Mouse (Mus musculus) intestine, postnatal 0 days (tissue): Measurements from ENCODE around the gene Jund. TPM values are rescaled to one million over a fixed set of nuclear protein-coding genes. Genes with fewer than 3 reads are reported as not detected.

ENCODE experiments used
- ATAC-seq: fragments of 200-750 bp; cut with Nextera tagmentation; 2 replicates; pipeline ENCODE4 v1.8.0; 2017; ENCODE audit warnings: mild to moderate bottlenecking, moderate TSS enrichment, moderate library complexity
- H3K27ac ChIP-seq: fragments of 300-500 bp; sonication (generic); 2 replicates; pipeline ENCODE4 v1.5.1; 2014; ENCODE audit warnings: mild to moderate bottlenecking, low read depth, low read length, moderate library complexity
- H3K27me3 ChIP-seq: fragments of 300-500 bp; sonication (generic); replicated peaks from 2 replicates; pipeline ENCODE4 v1.6.1; 2014; ENCODE audit warnings: low read length, mixed read lengths; ENCODE audit not compliant: control insufficient read depth, insufficient read depth
- H3K36me3 ChIP-seq: fragments of 300-500 bp; sonication (generic); 2 replicates; pipeline ENCODE4 v1.6.1; 2014; ENCODE audit warnings: mild to moderate bottlenecking, moderate library complexity; ENCODE audit not compliant: control insufficient read depth, insufficient read depth
- H3K4me1 ChIP-seq: fragments of 300-500 bp; sonication (generic); replicated peaks from 2 replicates; pipeline ENCODE4 v1.6.1; 2014; ENCODE audit warnings: antibody characterized with exemption, low read length, mixed read lengths; ENCODE audit not compliant: control insufficient read depth, insufficient read depth
- H3K4me2 ChIP-seq: fragments of 300-500 bp; sonication (generic); replicated peaks from 2 replicates; pipeline ENCODE4 v1.6.1; 2014; ENCODE audit warnings: low read depth, mild to moderate bottlenecking, moderate library complexity
- H3K4me3 ChIP-seq: fragments of 300-500 bp; sonication (generic); 2 replicates; pipeline ENCODE4 v1.5.1; 2014; ENCODE audit warnings: low read depth, low read length
- H3K9ac ChIP-seq: fragments of 300-500 bp; sonication (generic); 2 replicates; pipeline ENCODE4 v1.6.1; 2014; ENCODE audit warnings: mild to moderate bottlenecking, low read depth, low read length
- H3K9me3 ChIP-seq: fragments of 300-500 bp; sonication (generic); 2 replicates; pipeline ENCODE4 v1.6.1; 2016; ENCODE audit warnings: mixed run types; ENCODE audit not compliant: control insufficient read depth
- CTCF ChIP-seq: sonication (generic); IDR thresholded peaks from 2 replicates; pipeline ENCODE4 v1.5.1; 2016; ENCODE audit warnings: low read depth, mild to moderate bottlenecking, control low read depth, antibody characterized with exemption, moderate library complexity
- WGBS: fragments of 180-500 bp; shearing (Covaris S2); extraction: QIAGEN DNeasy Blood & Tissue Kit; methylation state at CpG from one replicate; pipeline ENCODE4 v1.1.7; 2014; 5-methylcytosine and 5-hydroxymethylcytosine counted together
- polyA plus RNA-seq: library from polyadenylated mRNA; unstranded; fragments of >200 nt; fragmentation: Nextera tagmentation; extraction: Ambion mirVana; gene quantifications from 2 replicates; pipeline ENCODE4 v1.2.1, GENCODE M21; 2015

Gene Jund
- polyA plus RNA-seq, 1 experiment from 2014 or later: 121 TPM

DNA sequence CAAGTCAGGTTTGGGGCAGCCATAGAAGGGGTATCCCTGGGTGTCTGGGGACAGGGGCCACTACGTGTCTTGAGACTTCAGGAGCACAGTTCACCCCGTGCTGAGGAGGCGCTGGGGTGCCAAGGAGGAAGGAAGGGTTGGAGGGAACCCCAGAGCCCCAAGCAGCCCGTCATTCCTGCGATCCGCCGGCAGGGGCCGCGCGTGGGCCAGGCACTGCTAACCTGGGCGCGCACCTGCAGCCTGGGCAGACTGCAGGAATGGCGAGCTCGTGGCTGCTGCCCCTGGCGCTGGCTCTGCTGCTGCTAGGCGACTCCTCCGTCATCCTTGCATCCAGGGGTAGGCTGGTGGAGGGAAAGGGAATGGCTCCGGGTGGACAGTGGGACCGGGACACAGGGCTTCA is 19.5 kb downstream of the Jund start, which contains the start of gene Gm3336:
Gm3336 (plus strand) TSS at position 247 of the 400 bp plus-strand sequence.
- WGBS: 2% methylated on average over 17 of the region's 19 CpGs
- Histone ChIP-seq H3K9me3 (no peaks in the 10 kb centered on the region), H3K4me2 (peak within 1 kb of the TSS; percentile 45), H3K9ac (no peak within 1 kb of the TSS), H3K36me3 (no peaks in the 10 kb centered on the region; the same call in 1 of the 2 replicates), H3K27ac (no peak within 1 kb of the TSS), H3K4me3 (no peak within 1 kb of the TSS), H3K4me1 (no peaks in the 10 kb centered on the region), H3K27me3 (no peaks in the 10 kb centered on the region)
- ATAC-seq: peak; percentile 52
- peak; percentile 98 for TF ChIP-seq CTCF

DNA sequence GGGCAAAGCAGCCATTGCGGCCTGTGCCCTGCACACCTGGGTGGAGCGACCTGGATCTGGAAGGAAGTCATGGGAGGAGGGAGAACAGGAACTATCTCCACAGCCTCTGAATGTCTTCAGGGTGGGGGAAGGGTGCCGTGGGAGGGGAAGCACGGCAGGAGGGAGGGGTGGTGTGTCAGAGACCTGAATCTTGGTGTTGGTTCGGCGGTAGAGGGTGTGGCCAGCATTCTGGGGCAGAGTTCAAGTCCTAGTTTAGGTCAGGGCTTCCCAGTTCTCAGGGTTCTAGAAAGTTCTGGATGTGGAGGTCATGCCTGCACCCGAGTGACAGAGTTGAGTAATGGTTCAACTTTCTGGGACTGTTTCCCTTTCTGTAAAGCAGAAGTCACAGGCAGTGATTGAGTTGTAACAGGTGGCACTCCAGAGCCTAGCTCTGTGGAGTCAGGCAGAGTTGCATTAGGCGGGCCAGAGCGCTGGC is 21.1 kb downstream of the Jund start:
- 34% methylated on average over 9 of the region's 9 CpGs for WGBS
- ATAC-seq: peak; percentile 23; the same call in 1 of the 2 replicates
- H3K9me3 ChIP-seq: no peaks in the 10 kb centered on the region
- H3K27me3 ChIP-seq: no peaks in the 10 kb centered on the region
- H3K36me3 ChIP-seq: no peaks in the 10 kb centered on the region; the same call in 1 of the 2 replicates
- no peak overlapping the region for H3K4me3 ChIP-seq
- H3K9ac ChIP-seq: no peak overlapping the region
- H3K4me2 ChIP-seq: 0 out of 2 replicates have a peak overlapping the region, but pooled peaks have one; percentile 7
- no peaks in the 10 kb centered on the region for H3K4me1 ChIP-seq
- H3K27ac ChIP-seq: no peak overlapping the region
- no peak for TF ChIP-seq CTCF

GRCm38 (mm10) chr8:70720739-70721138 is 22.0 kb downstream of the Jund start:
- WGBS: 4% methylated on average over 3 of the region's 3 CpGs
- H3K9ac ChIP-seq: no peak overlapping the region
- H3K9me3 ChIP-seq: no peaks in the 10 kb centered on the region
- no peaks in the 10 kb centered on the region for H3K27me3 ChIP-seq
- no peak overlapping the region for H3K4me3 ChIP-seq
- peak; percentile 96 for TF ChIP-seq CTCF
- 0 out of 2 replicates have a peak, but pooled peaks have one; percentile 20 for ATAC-seq
- H3K27ac ChIP-seq: no peak overlapping the region
- H3K4me2 ChIP-seq: no peak overlapping the region
- no peaks in the 10 kb centered on the region; the same call in 1 of the 2 replicates for H3K36me3 ChIP-seq
- H3K4me1 ChIP-seq: no peaks in the 10 kb centered on the region

GRCm38 (mm10) chr8:70721601-70722000 is 22.9 kb downstream of the Jund start:
- H3K9ac ChIP-seq: no peak overlapping the region
- H3K4me1 ChIP-seq: no peaks in the 10 kb centered on the region
- no peaks in the 10 kb centered on the region for H3K27me3 ChIP-seq
- no peaks in the 10 kb centered on the region; the same call in 1 of the 2 replicates for H3K36me3 ChIP-seq
- WGBS: 92% methylated on average over 8 of the region's 8 CpGs
- no peak overlapping the region for H3K4me2 ChIP-seq
- H3K4me3 ChIP-seq: no peak overlapping the region
- no peak for TF ChIP-seq CTCF
- no peak overlapping the region for H3K27ac ChIP-seq
- no peak for ATAC-seq
- no peaks in the 10 kb centered on the region for H3K9me3 ChIP-seq

DNA sequence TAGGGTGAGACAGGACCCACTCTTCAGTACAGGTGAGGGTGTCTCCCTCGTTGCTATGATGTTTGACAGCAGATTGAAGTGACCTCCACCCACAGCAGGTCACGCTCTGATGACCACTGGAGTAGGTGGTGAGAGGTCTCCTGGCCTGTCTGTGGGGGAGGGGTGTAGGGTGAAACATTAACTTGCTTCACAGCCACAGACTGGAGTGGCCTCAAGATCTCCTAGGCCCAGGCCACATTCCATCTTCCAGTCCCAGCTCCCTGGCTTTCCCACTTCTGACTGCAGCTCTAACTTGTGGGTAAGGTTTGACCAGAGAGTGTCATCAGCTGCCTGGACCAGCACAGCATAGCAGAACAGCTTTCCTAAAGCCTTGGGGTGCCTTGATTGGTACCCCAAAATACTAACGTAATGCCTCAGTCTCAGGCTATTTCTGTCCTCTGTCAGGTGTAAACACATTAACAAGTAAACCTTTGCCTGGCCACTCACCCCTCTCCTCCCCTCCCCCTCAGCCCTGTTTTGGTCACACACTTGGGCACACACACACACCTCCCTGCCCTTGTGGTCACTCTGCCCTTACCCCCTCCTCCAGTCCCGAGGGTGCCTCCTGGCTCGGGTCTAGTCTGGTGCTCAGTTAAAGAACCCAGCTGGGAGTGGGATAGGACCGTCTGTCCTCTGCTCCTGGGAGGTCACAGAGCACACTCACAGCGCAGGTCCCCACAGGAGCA is 24.9 kb downstream of the Jund start, which contains the start of gene Pde4c:
Pde4c (plus strand) TSS at position 235 of the 725 bp plus-strand sequence.
- no peak within 1 kb of the TSS for H3K9ac ChIP-seq
- 0 out of 2 replicates have a peak within 1 kb of the TSS, but pooled peaks have one; percentile 14 for H3K4me2 ChIP-seq
- no peaks in the 10 kb centered on the region for H3K9me3 ChIP-seq
- no peaks in the 10 kb centered on the region for H3K36me3 ChIP-seq
- no peaks in the 10 kb centered on the region for H3K4me1 ChIP-seq
- H3K4me3 ChIP-seq: no peak within 1 kb of the TSS
- 42% methylated on average over 7 of the region's 7 CpGs for WGBS
- TF ChIP-seq CTCF: no peak
- no peak for ATAC-seq
- no peak within 1 kb of the TSS for H3K27ac ChIP-seq
- no peaks in the 10 kb centered on the region; the same call in 1 of the 2 replicates for H3K27me3 ChIP-seq

- Histone ChIP-seq H3K9ac (no peak overlapping the region), H3K4me2 (no peak overlapping the region), H3K27ac (no peak overlapping the region), H3K9me3 (no peaks in the 10 kb centered on the region), H3K4me3 (no peak overlapping the region), H3K4me1 (no peaks in the 10 kb centered on the region), H3K36me3 (no peaks in the 10 kb centered on the region), H3K27me3 (no peaks in the 10 kb centered on the region; the same call in 1 of the 2 replicates)
- WGBS: 79% methylated on average over 12 of the region's 12 CpGs
- ATAC-seq: no peak
- no peak for TF ChIP-seq CTCF
Measured at GRCm38 (mm10) chr8:70724216-70724615, 25.5 kb downstream of the Jund start.
